Mouse (Mus musculus) layer of hippocampus, postnatal 25 days (tissue): Measurements from ENCODE around the gene Gatb. TPM values are rescaled to one million over a fixed set of nuclear protein-coding genes. Genes with fewer than 3 reads are reported as not detected.
"Not testable (repeated sequence)": the region's sequence is repeated elsewhere in the genome, so short reads cannot be mapped to it uniquely, and the experiment has no call there.

Source experiments
- DNase-seq, 2 experiments: peaks; one replicate each; pipeline ENCODE4 v3.0.0; 2022; ENCODE audit warnings: mixed read lengths in 2 of 2, low spot score in 1 of 2; ENCODE audit errors: extremely low spot score in 1 of 2
- total RNA-seq, 2 experiments: library from RNA; stranded (reverse); gene quantifications; 2 replicates each; pipeline ENCODE4 v1.2.3; 2021

The Gatb gene
- total RNA-seq = 10 to 100 TPM; 22.2 to 22.5 TPM

DNA sequence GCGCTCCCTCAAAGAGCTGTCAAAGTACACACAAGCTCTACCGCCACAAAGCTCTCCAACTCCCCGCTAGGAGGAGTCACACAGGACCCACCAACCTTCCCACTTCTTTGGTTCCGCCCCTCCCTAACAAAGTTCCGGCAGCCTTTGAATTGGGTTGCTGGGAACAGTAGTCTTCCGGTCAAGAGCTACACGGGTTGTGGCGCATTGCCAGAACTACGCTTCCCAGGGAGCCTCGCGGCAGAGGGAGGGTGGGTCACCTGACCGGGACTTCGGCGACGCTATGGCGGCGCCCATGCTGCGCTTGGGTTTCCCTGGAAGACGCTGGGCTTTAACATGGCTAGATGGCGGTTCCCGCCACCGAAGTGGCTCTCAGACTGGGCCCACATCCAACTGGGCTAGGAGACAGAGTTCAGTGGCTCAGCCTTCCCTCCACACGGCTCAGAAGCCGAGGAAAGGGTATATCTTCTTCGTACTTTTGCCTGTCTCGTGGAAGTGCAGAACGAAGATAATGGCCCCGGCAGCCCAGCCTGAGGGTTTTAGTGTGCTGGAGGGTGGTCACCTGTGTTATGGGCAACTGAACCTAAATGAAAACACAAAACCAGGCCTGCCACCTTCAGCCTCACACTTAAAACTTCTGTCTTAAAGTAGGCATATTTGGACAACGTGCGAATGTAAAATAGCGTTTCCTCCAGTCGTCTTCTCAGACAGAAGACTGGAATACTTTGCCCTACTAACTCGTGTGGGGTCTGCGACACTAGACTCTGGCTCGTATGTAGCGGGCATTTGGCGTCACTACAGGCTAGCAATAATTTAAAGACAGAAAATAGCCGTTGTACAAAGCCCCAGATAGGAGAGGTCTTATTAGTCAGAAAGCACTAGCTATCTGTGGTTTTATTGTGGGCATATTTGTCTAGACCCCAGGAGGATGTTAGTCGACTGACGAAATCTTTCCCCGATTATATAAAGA is at the start of gene Gatb:
TSS of gene Gatb (plus strand) at position 256 of the 967 bp plus-strand sequence.
- peak; percentile 97 to 99 for DNase-seq

DNA sequence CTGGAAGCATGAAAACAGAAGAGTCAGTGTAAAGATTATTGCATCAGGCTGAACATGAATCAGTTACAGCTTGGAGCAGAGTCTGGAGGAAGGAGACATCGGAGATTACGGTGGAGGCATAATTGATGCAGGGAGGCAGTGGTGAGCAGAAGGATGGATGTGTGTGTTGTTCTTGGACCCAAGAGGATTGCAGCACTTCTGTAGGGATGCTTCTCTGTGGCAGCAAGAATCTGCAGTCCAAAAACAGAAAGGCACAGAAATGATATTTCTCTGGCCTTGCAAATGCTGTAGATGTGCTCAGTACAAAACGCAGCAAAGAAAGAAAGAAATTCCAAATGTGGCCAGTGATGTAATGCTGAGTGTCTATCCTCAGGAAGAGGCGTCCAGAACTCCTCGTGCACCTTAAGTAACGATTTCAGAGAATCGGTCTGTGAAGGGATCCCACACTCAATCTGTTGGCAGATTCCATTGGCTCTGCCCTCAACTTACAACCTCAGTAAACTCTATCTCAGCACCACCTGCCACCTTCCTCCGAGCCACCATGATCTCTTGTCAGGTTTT is 43.2 kb upstream of the Gatb start:
- no peak for DNase-seq

DNA sequence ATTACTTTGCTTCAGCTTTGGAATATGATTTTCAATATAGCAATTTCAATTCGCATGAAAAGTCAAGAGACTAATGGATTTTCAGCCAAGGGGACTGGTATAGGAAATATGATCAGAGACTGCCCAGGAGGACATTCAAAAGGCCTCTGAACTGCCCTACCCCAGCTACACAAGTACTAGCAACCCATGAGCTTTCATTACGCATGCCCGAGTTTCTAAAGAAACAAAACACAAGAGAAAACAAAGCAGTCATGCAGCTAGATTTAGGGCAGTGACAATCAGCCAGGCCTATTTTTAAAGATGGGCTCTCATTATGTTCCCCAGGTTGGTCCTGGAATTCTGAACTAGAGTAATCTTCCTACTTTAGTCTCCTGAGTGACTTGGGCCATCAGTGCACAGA is 41.5 kb upstream of the Gatb start:
- DNase-seq = no peak

GRCm38 (mm10) chr3:85535042-85535441 is 38.9 kb upstream of the Gatb start:
- no peak for DNase-seq

DNA sequence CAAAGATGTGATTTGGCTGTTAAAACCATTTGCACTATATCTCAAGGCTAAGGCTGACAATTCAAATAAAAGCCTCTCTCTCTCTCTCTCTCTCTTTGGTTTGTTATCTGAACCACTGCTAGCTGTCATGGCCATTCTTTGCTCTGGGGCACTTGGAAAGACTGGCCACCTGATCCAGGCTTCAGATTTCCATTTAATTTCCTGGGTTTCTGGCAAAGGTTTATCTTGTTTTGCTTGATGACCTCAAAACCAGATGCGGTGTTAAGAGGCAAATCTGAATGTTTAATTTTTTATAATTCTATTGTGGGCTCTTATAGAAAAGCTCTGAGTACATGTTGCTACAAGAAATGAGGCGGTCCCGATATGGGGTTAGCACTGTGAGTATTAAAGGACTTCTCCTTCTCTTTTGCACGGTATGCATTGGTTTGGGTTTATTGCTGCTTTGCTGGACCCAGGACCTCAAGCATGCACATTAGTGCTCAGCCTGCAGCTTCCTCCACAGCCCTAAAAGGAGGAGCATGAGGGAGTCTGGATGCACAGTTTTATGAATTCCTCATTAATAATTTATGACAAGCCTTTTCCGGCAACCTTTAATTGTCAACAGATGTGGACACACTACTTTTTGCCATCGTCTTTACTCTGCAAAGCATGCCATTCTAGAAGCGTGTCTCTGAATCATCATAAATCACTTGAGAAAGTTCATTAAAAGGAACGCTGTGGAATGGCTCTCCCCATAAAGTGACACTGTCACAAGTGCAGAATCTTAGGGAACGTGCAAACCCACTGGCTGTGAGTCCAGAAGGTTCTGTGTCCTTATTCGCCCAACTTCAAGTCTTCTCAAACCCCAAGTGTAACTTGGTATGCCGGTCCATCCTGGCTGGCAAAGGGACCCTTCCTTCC is 38.0 kb upstream of the Gatb start:
- peak in 1 of 2 experiments; percentile 2 for DNase-seq

DNA sequence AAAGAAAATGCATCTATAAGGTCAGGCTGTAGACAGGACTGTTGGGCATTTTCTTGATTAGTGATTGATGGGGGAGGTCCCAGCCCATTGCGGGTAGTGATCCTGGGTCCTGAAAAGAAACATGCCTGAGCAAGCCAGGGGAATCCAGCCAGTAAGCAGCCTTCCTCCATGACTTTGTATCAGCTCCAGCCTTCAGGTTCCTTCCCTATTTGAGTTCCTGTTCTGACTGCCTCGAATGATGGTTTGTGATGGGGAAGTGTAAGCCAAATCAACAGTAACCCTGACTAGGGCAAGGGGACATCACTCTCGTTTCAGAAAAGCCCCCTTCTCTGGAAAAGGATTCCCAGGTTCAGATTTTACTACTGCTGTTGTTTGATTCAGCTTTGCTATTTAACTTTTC is 31.2 kb upstream of the Gatb start:
- DNase-seq = no peak

DNA sequence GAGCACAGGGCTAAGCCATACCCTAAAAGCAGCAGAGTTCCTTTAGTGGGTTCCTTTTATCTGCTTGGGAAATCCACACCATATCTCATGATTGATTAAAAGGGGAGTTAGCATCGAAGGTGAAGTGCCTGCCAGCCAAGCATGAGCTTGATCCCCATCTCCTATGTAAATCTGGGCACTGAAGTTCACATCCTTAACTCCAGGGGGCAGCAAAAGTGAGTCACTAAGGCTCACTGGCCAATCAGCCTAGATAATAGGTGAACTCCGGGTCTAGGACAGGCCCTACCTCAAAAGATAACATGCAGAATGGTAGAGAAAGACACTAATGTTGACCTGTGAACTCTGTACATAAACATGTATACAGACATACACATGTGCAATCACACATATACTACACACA is 30.3 kb upstream of the Gatb start:
- DNase-seq = no peak

- no peak for DNase-seq
These were observed 23.6 kb upstream of the Gatb start for GRCm38 (mm10) chr3:85550312-85550711.

GRCm38 (mm10) chr3:85551352-85551751 is 22.6 kb upstream of the Gatb start:
- DNase-seq = no peak

GRCm38 (mm10) chr3:85553731-85554277 is 20.1 kb upstream of the Gatb start:
- no peak for DNase-seq

GRCm38 (mm10) chr3:85564603-85565002 is 9.3 kb upstream of the Gatb start:
- DNase-seq = no peak

DNA sequence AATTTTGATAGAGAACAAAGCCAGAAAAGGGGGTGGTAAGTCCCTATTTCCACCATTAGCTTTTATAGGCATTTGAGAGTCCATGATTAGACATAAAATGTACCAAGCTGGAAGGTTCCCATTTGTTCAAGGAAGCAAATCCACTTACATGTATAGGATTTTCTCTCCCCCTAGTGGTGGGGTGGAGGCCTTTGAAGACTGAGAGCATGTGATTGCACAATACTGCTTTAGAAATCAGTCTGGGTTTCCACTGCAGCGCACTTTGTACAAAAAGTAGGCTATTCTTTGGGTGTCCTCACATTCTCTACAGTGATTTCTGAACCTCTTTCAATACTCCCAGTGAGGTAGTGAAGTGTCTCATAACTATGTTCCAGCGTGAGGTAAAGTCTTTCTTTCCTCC is 2.6 kb upstream of the Gatb start:
- DNase-seq = peak in 1 of 2 experiments; percentile 48

GRCm38 (mm10) chr3:85572502-85572901 is 1.4 kb upstream of the Gatb start:
- DNase-seq = not testable (repeated sequence)

GRCm38 (mm10) chr3:85573216-85573863 is 579 bp upstream of the Gatb start:
- DNase-seq = no peak

GRCm38 (mm10) chr3:85582726-85583125 is 8.8 kb downstream of the Gatb start:
- no peak for DNase-seq

- DNase-seq = no peak
These were observed 9.3 kb downstream of the Gatb start for GRCm38 (mm10) chr3:85583194-85583593.

- DNase-seq = no peak
These were observed 11.0 kb downstream of the Gatb start for GRCm38 (mm10) chr3:85584966-85585365.

GRCm38 (mm10) chr3:85588701-85589100 is 14.8 kb downstream of the Gatb start:
- no peak for DNase-seq

DNA sequence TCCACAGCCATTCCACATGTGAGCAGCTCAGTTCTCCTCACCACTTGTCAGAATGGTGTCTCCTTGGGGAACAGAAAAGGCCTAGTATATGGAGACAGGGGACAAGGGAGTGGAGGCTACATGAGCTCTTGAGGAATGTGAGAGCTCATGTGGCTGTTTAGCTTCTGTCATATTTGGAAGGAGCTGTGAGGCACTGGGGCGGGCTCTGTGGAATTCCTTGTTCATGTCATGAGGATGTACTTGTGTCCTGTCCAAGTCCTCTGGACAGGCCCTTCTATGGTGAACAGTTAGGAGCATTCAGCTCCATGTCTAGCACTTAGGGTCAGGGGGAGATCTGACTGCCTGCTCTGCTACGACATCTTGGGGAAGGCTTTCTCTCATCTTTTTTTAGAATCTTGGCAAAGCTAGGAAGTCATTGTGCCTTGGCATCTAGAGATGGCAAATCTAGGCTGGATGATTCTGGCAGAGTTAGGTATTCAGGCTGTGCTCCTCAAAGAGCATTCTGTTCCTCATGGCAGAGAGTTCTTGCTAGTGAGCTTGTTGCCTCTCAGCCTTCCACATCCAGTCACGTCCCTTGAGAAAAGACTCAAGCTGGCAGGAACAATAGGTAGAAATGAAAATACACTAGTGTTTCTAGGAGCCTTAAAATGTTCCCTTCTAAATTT is 16.3 kb downstream of the Gatb start:
- DNase-seq = no peak
